Mouse (Mus musculus) embryo, embryonic 11.5 days (tissue): ENCODE data around the gene Msi2.

ENCODE experiments used
- DNase-seq: peaks from one replicate; pipeline ENCODE4 v3.0.0-alpha.2; 2012; ENCODE audit warnings: low read depth, low spot score

Gene Msi2

GRCm38 (mm10) chr11:88365914-88366540, 352.3 kb downstream of the Msi2 start:
- DNase-seq: no peak

DNA sequence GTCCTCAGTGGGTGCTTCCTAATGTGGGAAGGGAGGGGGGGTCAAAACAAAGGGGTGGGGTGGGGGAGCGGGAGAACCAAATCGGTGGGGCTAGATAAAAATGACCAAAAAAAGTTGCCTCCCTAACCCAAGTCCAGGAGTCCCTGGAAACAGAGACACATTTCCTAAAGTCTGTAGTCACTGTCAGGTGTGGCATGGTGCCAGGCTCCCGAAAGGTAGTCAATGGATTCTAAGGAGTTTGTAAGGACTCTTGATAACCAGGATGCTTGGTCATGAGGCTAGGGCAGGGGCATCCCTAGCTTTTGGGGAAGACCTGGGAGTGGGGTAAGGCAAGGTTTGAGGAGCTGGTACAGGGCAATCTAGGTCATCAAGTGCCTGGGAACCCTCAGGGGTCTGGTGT, 354.1 kb downstream of the Msi2 start:
- no peak for DNase-seq

- DNase-seq: no peak
Observed at GRCm38 (mm10) chr11:88363481-88363880, 354.8 kb downstream of the Msi2 start.

DNA sequence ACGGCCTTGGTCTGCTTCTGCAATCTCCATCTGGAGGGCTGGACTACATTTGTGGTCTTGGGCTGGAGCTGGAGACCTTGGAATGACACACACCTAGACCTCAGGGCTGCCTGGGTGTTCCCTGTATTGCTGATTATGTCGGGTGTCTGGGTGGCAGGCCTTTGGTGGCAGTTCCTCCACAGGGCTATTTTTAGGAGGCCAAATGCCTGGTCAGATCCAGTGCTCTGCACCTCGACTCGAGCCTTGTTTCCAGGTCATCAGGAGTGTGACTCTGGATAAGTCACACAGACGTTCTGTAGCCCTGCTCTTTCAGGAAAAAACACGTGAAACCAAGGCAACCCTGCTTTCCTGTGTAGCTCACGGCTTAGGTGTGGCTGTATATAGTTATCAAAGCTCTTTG, 358.6 kb downstream of the Msi2 start:
- no peak for DNase-seq

- no peak for DNase-seq
Observed at GRCm38 (mm10) chr11:88357325-88357724, 361.0 kb downstream of the Msi2 start.

DNA sequence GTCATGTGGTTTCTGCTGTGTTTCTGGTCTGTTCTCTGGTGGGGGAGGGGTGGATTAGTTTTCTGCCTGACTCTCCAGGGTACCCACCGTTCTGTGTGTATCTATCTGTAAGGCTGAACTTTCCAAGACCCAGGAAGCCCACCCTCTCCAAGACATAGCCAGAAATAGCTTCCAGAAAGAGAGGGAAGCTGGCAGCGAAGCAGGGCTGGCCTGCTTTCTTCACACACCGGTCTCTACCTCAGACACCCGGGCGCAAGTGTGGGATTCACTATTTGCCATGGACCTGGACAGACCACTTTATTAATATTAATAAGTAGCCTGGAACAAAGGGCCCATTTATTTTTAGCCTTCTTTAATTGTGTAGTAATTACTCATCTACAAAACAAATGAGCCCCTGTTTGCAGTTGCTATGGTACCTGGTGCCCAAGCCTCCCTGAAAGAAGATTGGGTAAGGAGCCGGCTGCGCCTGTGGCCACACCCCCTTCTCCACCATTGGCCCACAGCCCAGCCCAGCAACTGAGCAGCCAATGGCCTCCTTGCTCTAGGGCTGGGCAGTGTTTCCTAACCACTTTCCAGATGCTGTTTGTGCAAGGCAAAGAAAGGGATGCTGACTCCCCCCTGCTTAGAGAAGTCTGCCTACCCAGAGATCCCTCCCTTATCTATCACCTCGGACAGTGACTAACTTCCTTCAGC, 361.6 kb downstream of the Msi2 start:
- DNase-seq: peak; percentile 34

- DNase-seq: no peak
Observed at GRCm38 (mm10) chr11:88356016-88356415, 362.3 kb downstream of the Msi2 start.

DNA sequence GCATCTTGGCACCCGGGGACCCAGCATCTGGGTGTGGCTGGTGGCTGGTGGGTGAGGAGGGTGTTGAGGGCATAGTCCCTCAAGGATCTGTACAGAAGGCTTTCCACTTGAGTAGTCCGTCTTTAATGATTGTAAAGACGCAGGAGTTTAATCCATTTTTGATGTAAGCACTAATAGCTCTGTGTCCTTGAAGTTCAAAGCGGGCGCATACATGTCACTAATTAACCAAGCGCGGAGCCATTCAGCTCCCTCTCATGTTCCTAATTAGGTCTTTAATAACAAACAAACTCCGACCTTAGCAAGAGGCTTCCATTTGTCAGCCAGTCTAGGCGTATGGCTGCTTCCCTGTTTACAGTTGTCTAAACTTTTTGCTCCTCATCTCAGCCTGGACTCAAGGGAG, 363.5 kb downstream of the Msi2 start:
- DNase-seq: no peak

DNA sequence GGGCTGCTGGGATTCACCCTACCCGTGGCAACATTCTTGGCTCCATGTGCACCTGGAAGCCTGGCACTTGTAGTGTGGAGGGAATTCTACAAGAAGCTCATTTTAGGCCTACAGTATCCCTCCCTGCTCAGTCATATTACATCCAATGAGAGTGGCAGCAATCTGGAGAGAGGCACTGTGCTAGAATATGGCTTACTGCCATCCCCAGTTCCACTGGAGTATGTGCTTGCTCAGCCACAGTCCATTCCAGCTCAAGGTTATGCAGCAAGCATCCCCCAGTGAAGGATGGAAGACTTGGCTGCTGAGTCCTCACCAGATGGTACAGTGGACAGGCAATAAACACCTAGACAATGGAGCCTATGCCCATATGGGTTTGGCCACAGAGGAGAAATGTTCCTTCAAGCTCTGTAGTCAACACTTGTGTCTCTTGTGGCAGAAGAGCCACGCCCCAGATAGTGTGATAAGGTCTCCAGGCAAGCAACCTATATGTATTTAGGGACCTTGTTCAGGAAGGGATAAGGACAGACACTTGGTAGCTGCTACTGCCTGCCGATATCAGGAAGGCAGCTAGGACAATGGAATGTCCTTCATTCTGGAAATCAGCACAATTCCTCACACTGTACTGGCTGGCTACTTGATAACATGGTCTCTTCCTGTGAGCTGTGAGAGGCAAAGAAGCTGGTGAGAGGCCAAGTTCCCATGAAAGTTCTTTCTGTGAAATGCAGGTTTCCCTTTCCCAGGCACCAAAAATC, 366.4 kb downstream of the Msi2 start:
- no peak for DNase-seq

GRCm38 (mm10) chr11:88348690-88349089, 369.6 kb downstream of the Msi2 start:
- no peak for DNase-seq

GRCm38 (mm10) chr11:88348056-88348455, 370.3 kb downstream of the Msi2 start:
- DNase-seq: no peak

DNA sequence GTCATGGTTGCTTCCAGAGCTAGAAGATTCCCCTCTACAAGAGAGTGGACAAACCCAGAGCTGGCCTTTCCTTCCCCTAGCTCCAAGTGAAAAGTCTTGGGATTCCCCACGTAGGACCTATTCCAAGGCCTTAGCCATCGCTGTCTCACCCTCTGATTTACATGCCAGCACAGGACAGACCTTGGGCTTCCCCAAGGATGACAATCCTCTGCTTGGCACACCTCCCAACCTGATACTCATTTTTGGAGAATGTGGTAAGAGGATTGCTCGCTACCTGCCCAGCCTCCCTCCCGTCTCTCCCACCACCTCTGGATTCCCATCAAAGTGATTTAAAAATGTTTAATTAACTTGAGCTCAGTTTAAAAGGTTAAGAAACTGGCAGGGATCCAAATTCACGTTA, 372.2 kb downstream of the Msi2 start:
- DNase-seq: no peak

GRCm38 (mm10) chr11:88337926-88338325, 380.4 kb downstream of the Msi2 start:
- DNase-seq: no peak

DNA sequence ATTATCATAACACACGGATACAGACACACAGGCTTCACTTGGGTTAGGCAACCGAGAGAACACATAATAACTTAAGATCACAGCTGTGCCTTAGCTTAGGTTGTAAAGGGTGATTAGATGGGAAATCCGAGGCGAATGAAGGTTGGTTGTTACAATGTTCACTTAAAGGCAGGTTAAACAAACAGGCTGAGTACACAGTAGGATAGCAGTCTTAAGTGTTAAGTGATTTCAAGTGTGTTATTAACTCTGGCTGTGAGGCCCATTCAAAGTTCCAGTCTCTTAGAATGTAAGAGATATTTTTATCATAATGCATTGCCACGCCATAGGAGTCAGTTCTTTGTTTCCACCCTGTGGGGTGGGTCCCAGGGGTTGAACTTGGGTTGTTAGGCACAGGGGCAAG, 383.4 kb downstream of the Msi2 start:
- no peak for DNase-seq

DNA sequence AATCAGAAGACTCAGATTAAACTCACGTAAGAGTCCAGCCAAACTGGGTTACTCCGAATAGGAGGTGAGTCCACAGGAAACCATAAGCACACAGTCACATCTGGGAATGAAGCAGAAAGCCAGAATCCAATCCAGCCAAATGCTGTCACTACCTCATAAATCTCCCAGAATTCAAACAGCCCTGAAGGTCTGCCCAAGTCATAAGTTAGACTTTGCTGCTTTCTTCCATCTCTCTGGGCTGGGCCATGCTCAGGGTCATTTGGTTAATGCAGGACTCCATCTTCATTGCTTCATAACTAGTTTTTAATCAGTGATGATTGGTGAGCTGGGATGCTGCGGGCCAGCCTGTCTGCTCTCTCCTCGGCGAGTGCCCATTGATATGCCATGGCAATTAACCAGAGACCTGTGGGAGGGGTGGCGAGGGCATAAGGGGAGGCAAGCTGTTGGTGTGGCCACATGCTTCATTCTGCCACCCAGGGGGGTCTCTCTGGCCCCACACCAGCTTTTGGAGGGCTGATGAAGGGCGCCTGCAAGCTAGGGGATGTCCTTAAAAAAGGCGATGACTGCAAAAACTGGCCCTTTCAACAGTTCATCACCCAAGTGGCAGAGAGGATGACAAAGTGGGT, 385.9 kb downstream of the Msi2 start:
- no peak for DNase-seq

DNA sequence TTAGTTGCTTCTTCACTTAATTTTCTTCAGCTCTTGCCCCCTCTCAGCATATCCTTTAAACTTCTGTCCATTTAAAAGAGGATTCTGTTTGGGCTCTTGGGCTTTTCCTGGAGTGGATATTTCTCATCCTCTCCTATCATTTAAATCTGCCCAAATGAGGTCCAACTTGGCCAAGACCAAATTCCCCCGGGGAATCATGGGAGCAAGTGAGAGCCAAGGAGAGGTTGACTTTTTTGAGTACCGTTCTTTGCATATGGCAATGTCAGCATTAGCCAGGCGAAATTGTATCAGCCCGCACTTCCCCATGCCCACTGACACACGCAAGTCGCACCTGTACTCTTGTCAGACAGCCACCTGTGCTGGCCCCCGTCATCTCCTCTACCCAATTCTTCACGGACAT, 386.6 kb downstream of the Msi2 start:
- DNase-seq: no peak

DNA sequence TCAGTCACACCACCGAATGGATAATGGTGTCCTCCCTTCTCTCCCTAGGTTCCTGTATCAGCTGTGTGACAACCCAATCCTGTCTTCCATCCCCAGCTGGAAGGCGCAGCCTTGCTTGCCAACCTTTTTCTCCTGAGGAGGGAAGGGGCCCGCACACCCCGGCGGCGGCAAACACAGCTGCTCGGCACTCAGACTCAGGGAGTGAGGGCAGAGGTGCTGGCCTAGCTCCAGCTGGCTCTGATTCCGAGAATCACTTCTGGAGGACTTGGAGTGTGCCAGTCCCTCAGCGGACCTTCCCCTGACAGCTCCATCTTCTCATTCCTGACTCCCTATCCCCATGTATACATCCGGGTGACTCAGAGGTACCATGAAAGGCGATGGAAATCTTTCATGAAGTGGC, 387.5 kb downstream of the Msi2 start:
- no peak for DNase-seq

DNA sequence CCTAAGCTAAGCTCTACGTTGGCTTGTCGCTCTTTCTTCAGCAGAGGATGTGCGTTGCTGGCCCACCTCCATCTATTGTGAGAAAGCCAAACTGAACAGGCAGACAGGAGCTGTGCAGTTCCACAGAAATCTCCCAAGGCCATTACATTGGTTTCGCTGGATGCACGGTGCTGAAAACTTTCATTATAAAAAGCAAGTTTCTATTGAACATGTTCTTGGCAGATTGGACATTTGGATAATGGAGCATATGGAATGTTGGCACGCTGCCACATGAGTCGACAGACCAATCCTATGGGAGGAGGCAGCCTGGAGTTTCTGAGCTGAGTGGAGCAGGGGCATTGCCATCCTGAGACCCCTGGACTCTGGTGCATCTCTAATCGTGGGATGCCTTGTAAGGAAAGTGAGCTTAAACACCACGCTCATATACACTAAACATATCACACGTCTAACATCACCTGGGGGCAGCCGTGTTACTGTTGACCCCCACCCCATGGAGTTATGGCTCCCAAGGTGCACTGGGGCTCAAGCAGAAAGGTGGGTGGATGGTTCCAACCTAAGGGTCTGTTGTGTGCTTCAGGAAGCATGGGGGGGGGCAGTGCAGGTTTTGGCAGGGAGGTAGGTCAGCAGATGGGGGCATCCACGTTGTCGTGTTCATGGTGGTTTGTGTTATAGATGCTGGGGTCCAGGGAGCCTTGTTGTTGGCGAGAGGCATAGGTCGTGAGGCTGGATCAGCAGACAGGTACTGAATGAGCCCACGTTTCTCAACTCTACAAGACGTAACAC, 389.3 kb downstream of the Msi2 start:
- DNase-seq: no peak

GRCm38 (mm10) chr11:88327016-88327415, 391.3 kb downstream of the Msi2 start:
- no peak for DNase-seq

GRCm38 (mm10) chr11:88318850-88319249, 399.5 kb downstream of the Msi2 start:
- no peak for DNase-seq

- DNase-seq: no peak
Observed at GRCm38 (mm10) chr11:88315393-88315792, 402.9 kb downstream of the Msi2 start.

GRCm38 (mm10) chr11:88314471-88314870, 403.8 kb downstream of the Msi2 start:
- DNase-seq: no peak
